In the genomic region with DNA sequence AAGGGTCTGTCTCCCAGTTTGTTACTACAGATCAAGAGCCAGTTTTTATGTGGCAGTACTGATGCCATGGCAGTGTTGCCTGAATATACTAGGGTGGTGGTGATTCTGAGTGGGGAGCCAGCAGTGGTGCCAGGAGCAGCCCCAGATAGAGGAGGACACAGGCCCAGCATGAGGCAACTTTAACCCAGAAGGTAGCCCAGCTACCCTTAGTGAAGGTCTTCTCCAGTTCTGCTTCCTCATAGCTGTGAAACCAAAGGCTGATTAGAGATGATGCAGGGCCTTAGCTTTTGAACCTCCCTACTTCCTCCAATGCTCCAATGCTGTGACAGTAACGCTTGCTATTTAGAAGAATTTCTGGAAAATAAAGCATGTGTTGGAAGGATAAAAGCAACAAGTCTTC, we compare ENCODE assay signal across 7 mouse cellular contexts.
A peak's percentile ranks its signal among the peaks of the same experiment; 100 is the strongest.
ATAC-seq lines count a peak whose summit lies in the region.

No protein-coding gene starts in this region.

- ATAC-seq in common myeloid progenitor, adult 5-6 weeks (replicated peaks; ENCODE audit: low read depth, poor library complexity, severe bottlenecking), result peak; percentile 62; the same call in 1 of the 2 replicates
- peak; percentile 99 for ATAC-seq in granulocyte monocyte progenitor cell, adult 5-6 weeks (replicated peaks; ENCODE audit: poor library complexity, severe bottlenecking)
- ATAC-seq in hematopoietic stem cell, adult 5-6 weeks (replicated peaks in 1 of 2; ENCODE audit: insufficient read depth in 1 of 2, low FRiP score in 2 of 2, low TSS enrichment in 1 of 2, low read depth in 1 of 2, poor library complexity in 2 of 2, severe bottlenecking in 2 of 2), result 0 out of 4 replicates have a peak, but pooled peaks have one; percentile 12 to 29
- ATAC-seq in megakaryocyte, adult 5-6 weeks (ENCODE audit: poor library complexity, severe bottlenecking), result peak; percentile 96
- ATAC-seq in megakaryocyte progenitor cell, adult 5-6 weeks (replicated peaks; ENCODE audit: poor library complexity), result peak; percentile 64
- ATAC-seq in monocyte, adult 5-6 weeks (replicated peaks; ENCODE audit: insufficient number of reproducible peaks, low FRiP score, low TSS enrichment, poor library complexity, severe bottlenecking), result peak; percentile 83
- peak; percentile 51; the same call in 1 of the 2 replicates for ATAC-seq in neutrophil, adult 5-6 weeks (ENCODE audit: extremely low read depth, insufficient number of reproducible peaks, low FRiP score, poor library complexity, severe bottlenecking)

Comparison
In these comparisons a context has a peak if more than half of its experiments do, and no peak if none do; other contexts are left out.
1. Peak in every context shown above with its lines: ATAC-seq.
2. ATAC-seq: peak in every context shown above with its lines; median percentile 99 in granulocyte monocyte progenitor cell, adult 5-6 weeks; 96 in megakaryocyte, adult 5-6 weeks; 83 in monocyte, adult 5-6 weeks; 64 in megakaryocyte progenitor cell, adult 5-6 weeks; 62 in common myeloid progenitor, adult 5-6 weeks; 51 in neutrophil, adult 5-6 weeks; 20 in hematopoietic stem cell, adult 5-6 weeks.